Mouse (Mus musculus): Measurements from ENCODE around the gene Cbx4. TPM values are rescaled to one million over a fixed set of nuclear protein-coding genes. Genes with fewer than 3 reads are reported as not detected.

Gene Cbx4
- polyA plus RNA-seq, 2 experiments = 11.4 to 24.3 TPM

DNA sequence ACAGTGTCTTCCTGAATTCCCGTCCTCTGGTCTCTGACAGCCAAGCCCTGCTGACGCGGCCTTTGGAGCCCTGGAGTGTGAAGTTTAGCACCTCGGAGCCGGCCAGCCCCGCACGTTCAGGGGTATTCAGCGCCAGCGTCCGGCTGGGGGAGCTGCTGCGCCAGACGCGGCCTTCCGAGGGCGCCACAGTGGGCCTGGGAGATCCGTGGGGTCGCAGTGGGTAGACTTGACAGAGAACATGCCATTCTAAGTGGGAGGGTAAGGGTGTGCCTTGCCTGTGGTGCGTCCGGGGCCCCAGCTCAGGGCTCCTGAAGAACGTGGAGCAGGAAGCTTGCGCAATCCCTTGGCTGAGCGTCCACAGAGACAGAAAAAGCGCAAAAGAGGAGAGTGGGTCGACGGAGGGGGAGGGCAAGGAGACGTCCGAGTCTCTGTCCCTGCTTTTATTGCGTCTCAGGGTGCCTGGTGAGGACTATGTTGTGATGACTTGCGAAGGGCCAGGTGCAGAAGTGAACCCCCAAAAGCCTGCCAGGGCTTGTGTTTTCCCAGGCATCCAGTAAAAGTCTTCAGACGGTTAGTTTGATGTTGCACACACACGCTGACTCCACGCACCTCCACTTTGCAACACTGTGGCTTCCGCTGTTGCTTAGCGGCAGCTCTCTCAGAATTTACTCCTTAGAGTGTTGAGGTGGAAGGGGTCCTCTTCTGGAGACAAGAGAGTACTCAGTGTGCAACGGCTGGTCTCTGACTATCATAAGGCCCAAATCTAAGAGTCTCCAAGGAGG is 1.5 kb upstream of the Cbx4 start:
- no peak for TF ChIP-seq POLR2A (IDR thresholded peaks at IDR 0.05; ENCODE audit: borderline replicate concordance, extremely low read depth, insufficient read depth, insufficient read length)

DNA sequence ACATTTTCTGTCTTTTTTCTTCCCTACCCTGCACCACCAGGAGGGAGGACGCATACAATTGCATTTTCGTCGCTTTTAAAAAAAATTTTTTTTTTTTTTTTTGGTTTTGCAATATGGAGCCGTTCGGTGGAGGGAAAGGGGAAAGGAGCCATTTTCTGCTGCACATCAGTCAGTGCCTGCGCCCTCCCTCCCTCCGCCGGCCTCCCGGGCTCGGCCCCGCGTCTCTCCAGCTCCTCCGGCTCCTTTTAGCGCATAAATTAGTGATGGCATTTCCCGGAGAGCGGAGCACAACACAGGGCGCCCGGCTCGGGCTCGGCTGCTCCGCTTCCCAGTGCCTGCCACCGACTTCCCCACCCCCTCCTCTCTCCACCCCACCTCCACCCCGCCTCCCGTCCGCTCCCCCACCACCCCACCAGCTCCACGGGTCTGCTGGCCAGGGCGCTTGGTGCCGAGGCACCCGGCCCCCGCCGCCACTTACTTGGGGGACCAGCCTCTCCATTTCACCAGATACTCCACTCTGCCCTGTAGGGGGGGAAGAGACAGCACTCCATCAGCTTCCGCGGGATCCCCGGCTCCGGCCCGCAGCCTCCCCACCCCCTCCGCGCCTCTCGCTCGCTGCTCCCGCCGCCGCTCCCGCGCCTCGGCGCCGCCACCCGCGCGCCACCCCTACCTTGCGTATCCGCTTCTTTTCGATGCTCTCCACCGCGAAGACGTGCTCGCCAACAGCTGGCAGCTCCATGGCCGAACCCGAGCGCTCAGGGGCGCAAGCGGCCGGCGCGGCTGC is 550 bp downstream of the Cbx4 start:
- Histone ChIP-seq H3K27ac (replicated peaks; ENCODE audit: low read depth, low read length) (peak overlapping the region; percentile 98), H3K9ac (ENCODE audit: low read depth, low read length, severe bottlenecking) (peak overlapping the region; percentile 83), H3K27me3 (ENCODE audit: control insufficient read depth, insufficient read depth, low read length) (peaks cover 65% of the 10 kb centered on the region), H3K4me2 (replicated peaks; ENCODE audit: low read depth, low read length, severe bottlenecking) (peak overlapping the region; percentile 91), H3K4me1 (ENCODE audit: control insufficient read depth, insufficient read depth, low read length) (peaks cover 63% of the 10 kb centered on the region), H3K4me3 (replicated peaks; ENCODE audit: low read length) (peak overlapping the region; percentile 99), H3K36me3 (ENCODE audit: control insufficient read depth, insufficient read depth, low read length) (peaks cover 23% of the 10 kb centered on the region), H3K9me3 (ENCODE audit: control insufficient read depth, low read length) (no peaks in the 10 kb centered on the region)
- TF ChIP-seq POLR2A (IDR thresholded peaks at IDR 0.05; ENCODE audit: borderline replicate concordance, extremely low read depth, insufficient read depth, insufficient read length) = peak; percentile 16; the same call in 1 of the 2 replicates
- ATAC-seq (ENCODE audit: low FRiP score, low read depth) (peak; percentile 38), DNase-seq (ENCODE audit: low spot score) (peak; percentile 65)
- WGBS = under 1% methylated on average over 54 of the region's 66 CpGs

More for the DNA sequence above, 1.5 kb upstream of the Cbx4 start:
- no peaks in the 10 kb centered on the region for H3K9me3 ChIP-seq (ENCODE audit: control insufficient read depth, low read length)
- WGBS = 5% methylated on average over 35 of the region's 35 CpGs
- H3K9ac ChIP-seq (ENCODE audit: low read depth, low read length, severe bottlenecking) = no peak overlapping the region
- H3K27ac ChIP-seq (replicated peaks; ENCODE audit: low read depth, low read length) = no peak overlapping the region
- DNase-seq (ENCODE audit: low spot score) = no peak
- peaks cover 58% of the 10 kb centered on the region for H3K4me1 ChIP-seq (ENCODE audit: control insufficient read depth, insufficient read depth, low read length)
- peaks cover 3% of the 10 kb centered on the region for H3K36me3 ChIP-seq (ENCODE audit: control insufficient read depth, insufficient read depth, low read length)
- ATAC-seq (ENCODE audit: low FRiP score, low read depth) = no peak
- peak overlapping the region; percentile 14 for H3K4me3 ChIP-seq (replicated peaks; ENCODE audit: low read length)
- H3K27me3 ChIP-seq (ENCODE audit: control insufficient read depth, insufficient read depth, low read length) = peaks cover 45% of the 10 kb centered on the region
- 0 out of 2 replicates have a peak overlapping the region, but pooled peaks have one; percentile 19 for H3K4me2 ChIP-seq (replicated peaks; ENCODE audit: low read depth, low read length, severe bottlenecking)

DNA sequence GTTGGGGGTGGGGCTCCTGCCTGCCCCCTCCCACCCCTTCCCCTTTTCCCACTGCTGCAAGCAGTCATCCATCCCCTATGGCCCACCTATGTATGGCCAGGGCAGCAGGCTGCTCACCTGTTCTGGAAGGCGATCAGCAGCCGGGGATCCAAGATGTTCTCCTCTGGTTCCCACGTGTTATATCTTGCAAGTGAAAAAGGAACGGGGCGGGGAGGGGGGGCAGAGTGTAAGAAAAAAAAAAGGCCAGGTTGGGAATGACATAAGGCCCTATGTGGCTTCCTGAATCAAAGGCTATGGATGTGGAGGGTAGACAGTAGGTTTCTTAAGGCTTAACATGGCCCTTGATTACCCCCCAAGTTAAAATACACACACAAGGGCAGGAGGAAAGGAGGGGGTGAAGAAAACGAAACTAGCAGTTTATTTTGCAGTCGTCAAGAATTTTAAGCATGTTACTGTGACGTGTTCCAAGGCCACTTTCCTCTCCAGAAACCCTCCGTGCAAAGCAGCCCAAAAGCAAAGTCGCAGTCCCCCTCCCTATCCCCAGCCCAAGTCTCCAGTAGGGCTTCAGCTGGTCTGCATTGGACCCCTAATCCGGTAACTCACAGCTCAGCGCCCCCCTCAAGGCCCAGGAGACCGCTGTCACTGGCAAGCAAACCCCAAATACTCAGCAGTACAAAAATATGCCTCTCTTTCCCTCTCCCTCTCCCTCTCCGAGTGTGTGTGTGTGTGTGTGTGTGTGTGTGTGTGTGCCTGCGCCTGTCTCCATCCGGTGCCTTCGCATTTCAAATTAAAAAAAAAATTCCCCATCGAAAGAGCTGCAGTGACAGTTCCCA is 1.4 kb downstream of the Cbx4 start:
- WGBS = 1% methylated on average over 18 of the region's 18 CpGs
- DNase-seq (ENCODE audit: low spot score) (peak; percentile 30), ATAC-seq (ENCODE audit: low FRiP score, low read depth) (no peak)
- Histone ChIP-seq H3K4me2 (replicated peaks; ENCODE audit: low read depth, low read length, severe bottlenecking) (peak overlapping the region; percentile 91), H3K27ac (replicated peaks; ENCODE audit: low read depth, low read length) (peak overlapping the region; percentile 98), H3K4me3 (replicated peaks; ENCODE audit: low read length) (peak overlapping the region; percentile 99), H3K4me1 (ENCODE audit: control insufficient read depth, insufficient read depth, low read length) (peaks cover 59% of the 10 kb centered on the region), H3K36me3 (ENCODE audit: control insufficient read depth, insufficient read depth, low read length) (peaks cover 31% of the 10 kb centered on the region), H3K9me3 (ENCODE audit: control insufficient read depth, low read length) (no peaks in the 10 kb centered on the region), H3K27me3 (ENCODE audit: control insufficient read depth, insufficient read depth, low read length) (peaks cover 59% of the 10 kb centered on the region), H3K9ac (ENCODE audit: low read depth, low read length, severe bottlenecking) (peak overlapping the region; percentile 83)
- no peak for TF ChIP-seq POLR2A (IDR thresholded peaks at IDR 0.05; ENCODE audit: borderline replicate concordance, extremely low read depth, insufficient read depth, insufficient read length)

DNA sequence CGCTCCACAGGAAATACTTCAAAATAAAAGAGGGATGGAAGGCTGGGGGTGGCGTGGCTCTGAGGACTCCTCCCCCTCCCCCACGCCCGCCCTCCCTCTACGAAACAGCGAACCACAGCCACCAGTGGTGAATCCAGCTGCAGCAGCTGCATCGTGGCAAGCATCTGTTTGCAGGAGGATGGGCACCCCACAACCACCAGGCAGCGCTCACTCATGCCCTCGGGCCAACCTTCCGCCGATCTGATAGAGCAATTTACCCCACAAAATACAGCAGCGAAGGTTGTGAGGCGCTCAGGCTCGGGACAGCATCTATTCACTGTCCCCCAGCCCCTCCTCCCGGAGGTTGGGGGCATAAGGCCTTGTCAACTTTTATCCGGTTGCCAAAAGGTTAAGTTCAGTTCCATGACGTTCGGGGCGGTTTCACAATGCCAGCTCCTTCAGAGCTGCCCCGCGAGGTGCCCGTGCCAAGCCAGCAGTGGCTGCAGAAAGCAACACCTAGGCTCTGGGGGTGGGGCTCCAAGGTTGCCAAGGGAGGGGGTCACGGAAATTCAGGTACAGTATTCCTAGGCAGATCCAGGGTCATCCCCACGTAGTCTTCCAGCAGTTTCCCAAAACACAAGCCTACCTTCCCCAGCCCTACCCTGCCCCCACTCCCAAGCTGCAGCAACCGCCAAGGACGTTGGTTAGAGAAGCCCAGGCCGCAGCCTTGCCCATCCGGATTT is 2.1 kb downstream of the Cbx4 start:
- Histone ChIP-seq H3K9ac (ENCODE audit: low read depth, low read length, severe bottlenecking) (peak overlapping the region; percentile 83; the same call in 1 of the 2 replicates), H3K4me1 (ENCODE audit: control insufficient read depth, insufficient read depth, low read length) (peaks cover 63% of the 10 kb centered on the region), H3K27ac (replicated peaks; ENCODE audit: low read depth, low read length) (no peak overlapping the region), H3K4me3 (replicated peaks; ENCODE audit: low read length) (peak overlapping the region; percentile 99), H3K36me3 (ENCODE audit: control insufficient read depth, insufficient read depth, low read length) (peaks cover 35% of the 10 kb centered on the region), H3K27me3 (ENCODE audit: control insufficient read depth, insufficient read depth, low read length) (peaks cover 52% of the 10 kb centered on the region), H3K4me2 (replicated peaks; ENCODE audit: low read depth, low read length, severe bottlenecking) (peak overlapping the region; percentile 91), H3K9me3 (ENCODE audit: control insufficient read depth, low read length) (no peaks in the 10 kb centered on the region)
- WGBS = 5% methylated on average over 26 of the region's 28 CpGs
- peak; percentile 47 for DNase-seq (ENCODE audit: low spot score)
- no peak for ATAC-seq (ENCODE audit: low FRiP score, low read depth)
- no peak for TF ChIP-seq POLR2A (IDR thresholded peaks at IDR 0.05; ENCODE audit: borderline replicate concordance, extremely low read depth, insufficient read depth, insufficient read length)
